Mouse (Mus musculus) left cerebral cortex, postnatal 36 days (tissue): ENCODE data around the gene Gdf5. TPM values are rescaled to one million over a fixed set of nuclear protein-coding genes. Genes with fewer than 3 reads are reported as not detected.

ENCODE experiments used
- DNase-seq, 2 experiments: peaks; one replicate each; pipeline ENCODE4 v3.0.0; 2021 to 2022; ENCODE audit warnings: low spot score in 2 of 2, mixed read lengths in 1 of 2
- intact Hi-C: fragments of 180-260 bp; cut with DNase I; formaldehyde crosslinking; loops from one replicate; pipeline ENCODE4 v1.15.1; 2025
- total RNA-seq, 2 experiments: library from RNA; stranded (reverse); gene quantifications; 2 replicates each; pipeline ENCODE4 v1.2.3; 2021

Gdf5 gene
- total RNA-seq = under 1 TPM in 1 of 2 experiments, not detected in 1; 0.27 TPM

GRCm38 (mm10) chr2:155945124-155945523 is at the start of gene Gdf5:
Gene Gdf5 (minus strand): TSS chr2:155945367.
- DNase-seq = peak; percentile 44 to 49
- intact Hi-C loops = no loop called here

- intact Hi-C loops = no loop called here
- DNase-seq = peak; percentile 39 to 50
These were observed 46.7 kb upstream of the Gdf5 start for GRCm38 (mm10) chr2:155991863-155992321.

GRCm38 (mm10) chr2:155991151-155991550 is 46.0 kb upstream of the Gdf5 start:
- no peak for DNase-seq
- intact Hi-C loops = no loop called here

GRCm38 (mm10) chr2:155989085-155989484 is 43.9 kb upstream of the Gdf5 start:
- intact Hi-C loops = no loop called here
- no peak for DNase-seq

GRCm38 (mm10) chr2:155987131-155987530 is 42.0 kb upstream of the Gdf5 start:
- no peak for DNase-seq
- intact Hi-C loops = no loop called here

- intact Hi-C loops = no loop called here
- DNase-seq = no peak
These were observed 40.6 kb upstream of the Gdf5 start for GRCm38 (mm10) chr2:155985776-155986175.

- no peak for DNase-seq
- intact Hi-C loops = loop anchor here (10.0 kb wide), 1 partner anchor 305 kb away; no protein-coding TSS in a partner anchor
These were observed 34.3 kb upstream of the Gdf5 start for GRCm38 (mm10) chr2:155979328-155979991.

- intact Hi-C loops = loop anchor here (10.0 kb wide), 1 partner anchor 311 kb away; no protein-coding TSS in a partner anchor
- peak in 1 of 2 experiments; percentile 17 for DNase-seq
These were observed 29.0 kb upstream of the Gdf5 start for GRCm38 (mm10) chr2:155974087-155974731.

- intact Hi-C loops = loop anchor here (10.0 kb wide), 1 partner anchor 311 kb away; no protein-coding TSS in a partner anchor
These were observed 28.2 kb upstream of the Gdf5 start for GRCm38 (mm10) chr2:155973348-155973747.

GRCm38 (mm10) chr2:155962991-155963390 is 17.8 kb upstream of the Gdf5 start:
- no peak for DNase-seq
- intact Hi-C loops = loop anchor here (10.0 kb wide), 1 partner anchor 182 kb away; the partner anchor contains the start of genes Nfs1 and Romo1

More at GRCm38 (mm10) chr2:155973348-155973747, 28.2 kb upstream of the Gdf5 start:
- no peak for DNase-seq

- intact Hi-C loops = loop anchor here (10.0 kb wide), 1 partner anchor 183 kb away; the partner anchor contains the start of genes Nfs1 and Romo1
- no peak for DNase-seq
These were observed 16.7 kb upstream of the Gdf5 start for GRCm38 (mm10) chr2:155961862-155962261.

- intact Hi-C loops = loop anchor here (10.0 kb wide), 1 partner anchor 185 kb away; the partner anchor contains the start of genes Nfs1 and Romo1
- DNase-seq = no peak
These were observed 14.8 kb upstream of the Gdf5 start for GRCm38 (mm10) chr2:155959981-155960380.

- intact Hi-C loops = no loop called here
- peak; percentile 86 to 88 for DNase-seq
These were observed 11.2 kb upstream of the Gdf5 start, which contains the start of gene Cep250 for GRCm38 (mm10) chr2:155956134-155957059. Gene Cep250 (plus strand): TSS chr2:155956458.

- DNase-seq = peak in 1 of 2 experiments; percentile 37
- intact Hi-C loops = no loop called here
These were observed 6.8 kb upstream of the Gdf5 start for GRCm38 (mm10) chr2:155952006-155952405.

GRCm38 (mm10) chr2:155949362-155949761 is 4.2 kb upstream of the Gdf5 start:
- intact Hi-C loops = no loop called here
- no peak for DNase-seq

GRCm38 (mm10) chr2:155947390-155948002 is 2.3 kb upstream of the Gdf5 start:
- no peak for DNase-seq
- intact Hi-C loops = no loop called here

- intact Hi-C loops = loop anchor here (1.0 kb wide), 1 partner anchor 98 kb away; no protein-coding TSS in a partner anchor
These were observed 1.3 kb upstream of the Gdf5 start for GRCm38 (mm10) chr2:155946499-155946898.

GRCm38 (mm10) chr2:155946069-155946468 is 902 bp upstream of the Gdf5 start:
- intact Hi-C loops = loop anchor here (1.0 kb wide), 1 partner anchor 98 kb away; no protein-coding TSS in a partner anchor

More at GRCm38 (mm10) chr2:155946499-155946898, 1.3 kb upstream of the Gdf5 start:
- DNase-seq = no peak

GRCm38 (mm10) chr2:155945580-155945979 is 413 bp upstream of the Gdf5 start:
- no peak for DNase-seq
- intact Hi-C loops = no loop called here

More at GRCm38 (mm10) chr2:155946069-155946468, 902 bp upstream of the Gdf5 start:
- DNase-seq = peak; percentile 49 to 60
